1 mouse cellular context compared by ENCODE assay signal in genomic region chr9:107338172-107338883, GRCm38 (mm10).
TF ChIP-seq lines count a peak whose summit lies in the region.

Gene Hemk1 (minus strand): TSS chr9:107338350.

TF ChIP-seq in MEL, 35 proteins besides CTCF, POLR2A, EP300 and RAD21 (continued from another document):
- TF ChIP-seq ZMIZ1 (IDR thresholded peaks at IDR 0.05; ENCODE audit: low read depth, low read length) (peak; percentile 68; the same call in 1 of the 2 replicates), USF2 (IDR thresholded peaks at IDR 0.05; ENCODE audit: borderline replicate concordance in 1 of 2, insufficient read depth in 1 of 2, low read depth in 1 of 2, low read length in 2 of 2) (no peak)
